Mouse (Mus musculus) lung, embryonic 14.5 days (tissue): ENCODE measurements around the gene Fbn1. TPM values are rescaled to one million over a fixed set of nuclear protein-coding genes. Genes with fewer than 3 reads are reported as not detected.

Experiments used
- ATAC-seq: fragments of 200-750 bp; cut with Nextera tagmentation; 2 replicates; pipeline ENCODE4 v1.8.0; 2017; ENCODE audit warnings: mild to moderate bottlenecking, moderate TSS enrichment, moderate library complexity; ENCODE audit not compliant: insufficient read depth
- DNase-seq: peaks from one replicate; pipeline ENCODE4 v3.0.0-alpha.2; 2015
- H3K27ac ChIP-seq: fragments of 300-500 bp; sonication (generic); 2 replicates; pipeline ENCODE4 v1.5.1; 2014; ENCODE audit warnings: low read depth, mild to moderate bottlenecking, moderate library complexity
- H3K27me3 ChIP-seq: fragments of 300-500 bp; sonication (generic); 2 replicates; pipeline ENCODE4 v1.6.1; 2014; ENCODE audit warnings: low read length, control low read depth; ENCODE audit not compliant: insufficient read depth
- H3K36me3 ChIP-seq: fragments of 300-500 bp; sonication (generic); 2 replicates; pipeline ENCODE4 v1.6.1; 2014; ENCODE audit warnings: control low read depth; ENCODE audit not compliant: insufficient read depth
- H3K4me1 ChIP-seq: fragments of 300-500 bp; sonication (generic); 2 replicates; pipeline ENCODE4 v1.6.1; 2014; ENCODE audit warnings: antibody characterized with exemption, control low read depth; ENCODE audit not compliant: insufficient read depth
- H3K4me2 ChIP-seq: fragments of 300-500 bp; sonication (generic); 2 replicates; pipeline ENCODE4 v1.6.1; 2014; ENCODE audit warnings: mild to moderate bottlenecking
- H3K4me3 ChIP-seq: fragments of 300-500 bp; sonication (generic); 2 replicates; pipeline ENCODE4 v1.5.1; 2014; ENCODE audit warnings: low read depth, low read length
- H3K9ac ChIP-seq: fragments of 300-500 bp; sonication (generic); 2 replicates; pipeline ENCODE4 v1.6.1; 2014
- H3K9me3 ChIP-seq: fragments of 300-500 bp; sonication (generic); 2 replicates; pipeline ENCODE4 v1.6.1; 2016; ENCODE audit warnings: low read depth, low read length, control low read depth
- CTCF ChIP-seq: IDR thresholded peaks from 2 replicates; pipeline ENCODE4 v1.5.1; 2016; ENCODE audit warnings: antibody characterized with exemption, low read depth
- WGBS: fragments of 180-500 bp; shearing (Covaris S2); extraction: QIAGEN DNeasy Blood & Tissue Kit; methylation state at CpG from one replicate; pipeline ENCODE4 v1.1.7; 2014; 5-methylcytosine and 5-hydroxymethylcytosine counted together
- polyA plus RNA-seq: library from polyadenylated mRNA; unstranded; fragments of >200 nt; fragmentation: Nextera tagmentation; extraction: Ambion mirVana; gene quantifications from 2 replicates; pipeline ENCODE4 v1.2.1, GENCODE M21; 2014

The Fbn1 gene
- polyA plus RNA-seq, 1 experiment from 2014 or later, result 53.1 TPM

DNA sequence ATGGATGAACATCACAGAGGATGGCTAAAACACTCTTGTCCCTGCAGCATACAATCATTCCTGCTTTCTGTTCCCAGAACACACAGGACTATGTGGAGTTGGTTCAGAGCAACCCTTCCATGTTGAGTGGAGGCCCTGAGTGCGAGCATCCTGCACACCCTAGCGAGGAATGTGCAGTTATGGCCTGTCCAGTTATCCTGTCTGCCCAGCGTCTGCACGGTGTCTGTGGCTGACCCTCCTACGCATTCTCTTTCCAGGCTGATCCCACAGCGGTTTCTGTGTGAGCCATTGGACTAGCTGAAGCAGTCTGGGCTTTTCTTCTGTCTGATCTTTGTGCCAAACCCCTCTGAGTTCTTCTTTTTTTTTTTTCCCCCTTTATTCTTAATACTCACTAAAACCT, 123.4 kb downstream of the Fbn1 start:
- H3K4me3 ChIP-seq, result no peak overlapping the region
- H3K9ac ChIP-seq, result no peak overlapping the region
- WGBS, result 77% methylated on average over 6 of the region's 6 CpGs
- peaks cover 43% of the 10 kb centered on the region for H3K36me3 ChIP-seq
- ATAC-seq (no peak), DNase-seq (no peak)
- no peak overlapping the region for H3K4me2 ChIP-seq
- TF ChIP-seq CTCF, result no peak
- H3K27ac ChIP-seq, result no peak overlapping the region
- H3K27me3 ChIP-seq, result no peaks in the 10 kb centered on the region
- H3K4me1 ChIP-seq, result no peaks in the 10 kb centered on the region
- H3K9me3 ChIP-seq, result no peaks in the 10 kb centered on the region

DNA sequence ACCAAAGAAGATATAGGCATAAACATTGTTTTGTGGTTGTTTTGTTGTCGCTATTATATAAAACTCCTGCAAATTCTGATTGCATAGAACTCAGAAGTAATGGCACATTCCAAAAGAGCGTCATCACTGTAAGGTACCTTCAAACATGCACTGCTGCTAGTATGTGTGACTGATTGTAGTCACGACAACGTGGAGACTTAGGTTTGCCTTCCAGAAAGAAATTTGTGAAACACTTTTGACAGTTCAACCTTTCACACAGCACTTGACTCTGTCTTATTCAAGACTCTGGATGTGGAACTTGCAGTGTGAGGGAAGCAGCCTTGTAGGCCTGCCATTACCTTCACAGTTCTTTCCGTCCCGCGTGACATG, 124.5 kb downstream of the Fbn1 start:
- H3K4me1 ChIP-seq, result no peaks in the 10 kb centered on the region
- no peak overlapping the region for H3K4me2 ChIP-seq
- H3K9ac ChIP-seq, result no peak overlapping the region
- no peak for ATAC-seq
- H3K9me3 ChIP-seq, result no peaks in the 10 kb centered on the region
- no peak overlapping the region for H3K4me3 ChIP-seq
- no peak for TF ChIP-seq CTCF
- no peaks in the 10 kb centered on the region for H3K27me3 ChIP-seq
- H3K36me3 ChIP-seq, result peaks cover 39% of the 10 kb centered on the region
- H3K27ac ChIP-seq, result no peak overlapping the region
- DNase-seq, result no peak
- 81% methylated on average over 7 of the region's 7 CpGs for WGBS

DNA sequence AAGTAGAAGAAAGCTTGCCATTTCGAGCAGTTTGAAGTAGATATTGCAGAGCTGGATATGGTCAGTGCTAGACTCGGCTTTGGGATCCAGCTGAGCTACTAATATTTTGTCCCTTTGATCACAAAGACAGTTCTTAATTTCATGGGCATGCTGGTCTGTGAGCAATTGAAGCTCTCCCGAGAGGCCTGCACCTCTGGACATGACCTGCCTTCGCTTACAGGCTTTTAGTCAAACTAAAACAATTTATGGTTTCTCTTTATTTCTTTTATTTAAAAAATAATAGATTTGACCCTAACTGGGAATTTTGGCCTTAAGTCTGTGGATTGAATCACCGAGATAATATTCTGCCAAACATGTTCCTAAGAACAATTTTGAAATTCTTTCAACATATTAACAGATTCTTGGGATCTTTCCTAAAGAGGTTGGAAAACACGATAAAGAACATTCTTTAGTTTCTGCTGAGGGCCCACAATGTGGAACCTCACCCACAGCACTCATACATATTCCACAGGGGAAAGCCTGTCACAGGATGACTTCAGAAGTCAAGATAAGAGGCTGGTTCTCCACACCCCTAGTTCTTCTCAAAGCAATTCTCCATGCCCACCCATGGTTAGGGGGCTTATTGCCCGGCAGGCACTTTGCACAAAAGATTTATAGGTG, 125.0 kb downstream of the Fbn1 start:
- Histone ChIP-seq H3K4me3 (no peak overlapping the region), H3K4me2 (no peak overlapping the region), H3K36me3 (peaks cover 43% of the 10 kb centered on the region), H3K27me3 (no peaks in the 10 kb centered on the region), H3K4me1 (no peaks in the 10 kb centered on the region), H3K27ac (no peak overlapping the region), H3K9me3 (no peaks in the 10 kb centered on the region), H3K9ac (no peak overlapping the region)
- no peak for TF ChIP-seq CTCF
- DNase-seq (no peak), ATAC-seq (no peak)
- WGBS, result 65% methylated on average over 7 of the region's 7 CpGs

DNA sequence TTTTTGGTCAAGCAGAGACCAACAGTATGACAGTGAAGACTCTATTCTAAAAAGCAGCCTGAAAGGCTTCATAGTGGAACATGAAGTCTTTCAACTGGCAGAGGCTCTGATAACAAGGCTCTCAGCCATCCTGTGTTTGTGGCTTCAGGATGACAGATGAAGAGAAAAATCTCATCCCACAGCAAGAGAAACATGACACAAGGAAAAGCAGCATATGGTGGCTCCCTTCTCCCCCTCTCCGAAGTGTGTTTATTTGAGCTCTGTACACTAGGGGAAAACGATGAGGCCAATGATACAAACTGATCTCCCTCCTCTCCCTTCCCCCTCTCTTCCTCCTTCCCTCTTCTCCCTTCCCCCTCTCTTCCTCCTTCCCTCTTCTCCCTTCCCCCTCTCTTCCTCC, 127.7 kb downstream of the Fbn1 start:
- Histone ChIP-seq H3K9ac (no peak overlapping the region), H3K36me3 (peaks cover 50% of the 10 kb centered on the region), H3K27me3 (no peaks in the 10 kb centered on the region), H3K27ac (peak overlapping the region; percentile 16; the same call in 1 of the 2 replicates), H3K4me2 (no peak overlapping the region), H3K4me1 (no peaks in the 10 kb centered on the region), H3K9me3 (no peaks in the 10 kb centered on the region), H3K4me3 (no peak overlapping the region)
- ATAC-seq (no peak; the same call in 1 of the 2 replicates), DNase-seq (peak; percentile 29)
- WGBS, result 34% methylated on average over 2 of the region's 2 CpGs
- no peak for TF ChIP-seq CTCF

DNA sequence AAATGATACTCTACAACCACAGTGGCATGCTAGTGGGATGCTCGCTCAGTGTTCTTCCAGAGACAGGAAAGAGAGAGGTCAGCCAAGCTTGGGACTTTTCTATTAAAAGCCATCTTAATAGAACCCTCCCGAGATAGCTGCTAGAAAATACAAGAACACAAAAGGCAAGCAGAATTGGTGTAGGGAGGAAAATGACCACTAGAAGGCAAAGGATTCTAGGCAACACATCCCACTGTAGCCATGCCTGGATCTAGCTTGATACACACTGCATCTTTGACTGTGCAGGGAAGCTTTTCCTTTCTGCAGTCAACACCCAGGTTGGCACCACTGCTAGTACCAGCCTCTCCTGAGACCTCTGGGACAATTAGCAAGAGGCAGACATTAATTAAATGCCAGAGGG, 128.6 kb downstream of the Fbn1 start:
- Histone ChIP-seq H3K27ac (no peak overlapping the region), H3K36me3 (peaks cover 50% of the 10 kb centered on the region), H3K4me2 (no peak overlapping the region), H3K4me3 (no peak overlapping the region), H3K27me3 (no peaks in the 10 kb centered on the region), H3K9ac (no peak overlapping the region), H3K9me3 (no peaks in the 10 kb centered on the region), H3K4me1 (no peaks in the 10 kb centered on the region)
- no peak for DNase-seq
- 76% methylated on average over 2 of the region's 2 CpGs for WGBS
- ATAC-seq, result no peak
- no peak for TF ChIP-seq CTCF

DNA sequence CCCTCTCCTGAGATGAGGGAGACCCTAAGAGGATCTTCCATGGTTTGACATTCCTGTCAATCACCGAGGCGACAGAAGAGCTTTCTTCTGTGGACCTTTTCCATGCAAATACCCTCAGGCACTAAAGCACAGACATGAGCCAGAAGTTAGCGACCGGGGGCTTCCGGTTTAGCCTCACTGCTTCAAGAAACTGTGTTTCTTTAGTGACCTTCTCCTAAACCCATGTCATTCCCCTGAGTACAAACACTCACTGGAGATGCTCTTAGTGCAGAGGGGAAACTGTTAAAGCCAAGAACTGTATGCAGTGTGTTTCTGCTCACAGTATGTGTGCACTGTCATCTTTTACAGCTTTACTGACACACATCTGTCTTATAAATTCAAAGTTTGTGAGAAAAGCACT, 131.9 kb downstream of the Fbn1 start:
- Histone ChIP-seq H3K9me3 (no peaks in the 10 kb centered on the region), H3K27me3 (no peaks in the 10 kb centered on the region), H3K36me3 (peaks cover 38% of the 10 kb centered on the region), H3K4me2 (no peak overlapping the region), H3K9ac (no peak overlapping the region), H3K4me3 (no peak overlapping the region), H3K27ac (no peak overlapping the region), H3K4me1 (no peaks in the 10 kb centered on the region)
- TF ChIP-seq CTCF, result no peak
- WGBS, result 81% methylated on average over 5 of the region's 5 CpGs
- DNase-seq (no peak), ATAC-seq (no peak)

DNA sequence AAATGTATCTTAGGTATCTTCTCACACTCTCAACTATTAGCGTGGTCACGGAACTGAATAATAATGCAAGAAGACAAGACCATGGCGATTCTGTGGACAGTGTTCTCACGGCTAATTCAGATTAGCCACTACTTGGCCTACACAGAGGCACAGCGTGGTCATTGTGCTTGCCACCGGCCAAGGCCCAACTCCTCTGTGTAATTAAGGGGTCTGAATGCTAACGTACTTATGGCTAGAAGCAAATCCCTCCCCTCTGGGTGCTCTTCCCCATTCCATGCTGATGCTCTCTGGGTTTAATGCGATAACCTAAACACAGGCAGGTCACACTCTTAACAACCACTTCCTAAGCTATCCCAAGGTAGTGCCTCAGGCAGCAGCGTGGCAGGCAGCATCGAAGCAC, 132.5 kb downstream of the Fbn1 start:
- H3K27me3 ChIP-seq, result no peaks in the 10 kb centered on the region
- TF ChIP-seq CTCF, result no peak
- whole genome bisulfite sequencing, result 73% methylated on average over 10 of the region's 10 CpGs

DNA sequence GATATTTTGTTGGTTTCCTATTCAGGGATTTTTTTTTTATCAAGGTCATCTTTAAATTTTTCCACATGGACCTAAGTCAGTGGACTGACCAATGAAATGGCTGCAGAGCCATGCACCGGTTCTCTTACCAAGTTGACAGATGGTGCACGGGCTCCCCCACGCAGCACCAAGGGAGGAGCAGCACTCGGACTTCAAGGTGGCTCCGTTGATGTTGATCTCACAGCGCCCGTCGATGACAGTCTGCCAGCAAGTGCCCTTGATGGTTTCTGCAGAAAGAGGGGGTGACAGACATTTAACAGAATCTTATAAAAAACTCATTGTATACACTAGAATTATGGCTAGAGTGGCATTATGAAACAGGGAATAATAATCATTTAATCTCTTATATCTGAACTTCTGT, 138.1 kb downstream of the Fbn1 start:
- DNase-seq (no peak), ATAC-seq (no peak)
- H3K27ac ChIP-seq, result no peak overlapping the region
- 85% methylated on average over 8 of the region's 8 CpGs for WGBS
- H3K4me3 ChIP-seq, result no peak overlapping the region
- H3K27me3 ChIP-seq, result no peaks in the 10 kb centered on the region
- H3K4me2 ChIP-seq, result no peak overlapping the region
- H3K9me3 ChIP-seq, result no peaks in the 10 kb centered on the region
- no peak overlapping the region for H3K9ac ChIP-seq
- H3K36me3 ChIP-seq, result peaks cover 61% of the 10 kb centered on the region
- no peaks in the 10 kb centered on the region for H3K4me1 ChIP-seq
- no peak for TF ChIP-seq CTCF

More for the DNA sequence above, 132.5 kb downstream of the Fbn1 start:
- H3K36me3 ChIP-seq, result peaks cover 39% of the 10 kb centered on the region
- no peaks in the 10 kb centered on the region for H3K9me3 ChIP-seq
- H3K27ac ChIP-seq, result no peak overlapping the region
- H3K4me3 ChIP-seq, result no peak overlapping the region
- H3K4me1 ChIP-seq, result no peaks in the 10 kb centered on the region
- H3K4me2 ChIP-seq, result no peak overlapping the region
- DNase-seq (no peak), ATAC-seq (no peak)
- no peak overlapping the region for H3K9ac ChIP-seq
